Mouse (Mus musculus) midbrain, postnatal 0 days (tissue): ENCODE results near the gene Ccr6. TPM values are rescaled to one million over a fixed set of nuclear protein-coding genes. Genes with fewer than 3 reads are reported as not detected.

Experiments used
- ATAC-seq: fragments of 200-750 bp; cut with Nextera tagmentation; 2 replicates; pipeline ENCODE4 v1.8.0; 2017; ENCODE audit warnings: moderate number of reproducible peaks, mild to moderate bottlenecking, moderate TSS enrichment, moderate library complexity; ENCODE audit not compliant: low FRiP score
- DNase-seq: peaks from one replicate; pipeline ENCODE4 v3.0.0-alpha.2; 2015; ENCODE audit warnings: low spot score
- H3K27ac ChIP-seq: fragments of 300-500 bp; sonication (generic); 2 replicates; pipeline ENCODE4 v1.5.1; 2014; ENCODE audit warnings: low read depth, mild to moderate bottlenecking, low read length, mixed read lengths
- H3K27me3 ChIP-seq: fragments of 300-500 bp; sonication (generic); 2 replicates; pipeline ENCODE4 v1.6.1; 2014; ENCODE audit warnings: low read length, control low read depth, mixed read lengths; ENCODE audit not compliant: insufficient read depth
- H3K36me3 ChIP-seq: fragments of 300-500 bp; sonication (generic); 2 replicates; pipeline ENCODE4 v1.6.1; 2014; ENCODE audit warnings: low read length, control low read depth, mixed read lengths; ENCODE audit not compliant: insufficient read depth
- H3K4me1 ChIP-seq: fragments of 300-500 bp; sonication (generic); 2 replicates; pipeline ENCODE4 v1.6.1; 2014; ENCODE audit warnings: mild to moderate bottlenecking, control low read depth, antibody characterized with exemption, low read length, mixed read lengths; ENCODE audit not compliant: insufficient read depth
- H3K4me2 ChIP-seq: fragments of 300-500 bp; sonication (generic); 2 replicates; pipeline ENCODE4 v1.6.1; 2014; ENCODE audit warnings: low read depth, mild to moderate bottlenecking, low read length, mixed read lengths; ENCODE audit not compliant: poor library complexity, severe bottlenecking
- H3K4me3 ChIP-seq: fragments of 300-500 bp; sonication (generic); 2 replicates; pipeline ENCODE4 v1.5.1; 2014; ENCODE audit warnings: low read depth, mild to moderate bottlenecking, low read length, moderate library complexity
- H3K9ac ChIP-seq: fragments of 300-500 bp; sonication (generic); replicated peaks from 2 replicates; pipeline ENCODE4 v1.6.1; 2014; ENCODE audit warnings: mild to moderate bottlenecking, low read length, moderate library complexity, mixed read lengths; ENCODE audit not compliant: poor library complexity, severe bottlenecking
- H3K9me3 ChIP-seq: fragments of 300-500 bp; sonication (generic); 2 replicates; pipeline ENCODE4 v1.6.1; 2016; ENCODE audit warnings: low read length, control low read depth
- CTCF ChIP-seq: IDR thresholded peaks from 2 replicates; pipeline ENCODE4 v1.5.1; 2016; ENCODE audit warnings: antibody characterized with exemption, mild to moderate bottlenecking
- WGBS: fragments of 180-500 bp; shearing (Covaris S2); extraction: QIAGEN DNeasy Blood & Tissue Kit; methylation state at CpG from one replicate; pipeline ENCODE4 v1.1.7; 2014; 5-methylcytosine and 5-hydroxymethylcytosine counted together
- polyA plus RNA-seq: library from polyadenylated mRNA; unstranded; fragments of >200 nt; fragmentation: Nextera tagmentation; extraction: Ambion mirVana; gene quantifications from 2 replicates; pipeline ENCODE4 v1.2.1, GENCODE M21; 2015
- total RNA-seq: library from RNA; depleted of rRNA; stranded (reverse); fragments of >200 nt; gene quantifications from 2 replicates; pipeline ENCODE4 v1.2.3, GENCODE M21; 2014; rRNA removed

Ccr6 gene
- not detected in 2 replicates for total RNA-seq
- not detected in 2 replicates for polyA plus RNA-seq

DNA sequence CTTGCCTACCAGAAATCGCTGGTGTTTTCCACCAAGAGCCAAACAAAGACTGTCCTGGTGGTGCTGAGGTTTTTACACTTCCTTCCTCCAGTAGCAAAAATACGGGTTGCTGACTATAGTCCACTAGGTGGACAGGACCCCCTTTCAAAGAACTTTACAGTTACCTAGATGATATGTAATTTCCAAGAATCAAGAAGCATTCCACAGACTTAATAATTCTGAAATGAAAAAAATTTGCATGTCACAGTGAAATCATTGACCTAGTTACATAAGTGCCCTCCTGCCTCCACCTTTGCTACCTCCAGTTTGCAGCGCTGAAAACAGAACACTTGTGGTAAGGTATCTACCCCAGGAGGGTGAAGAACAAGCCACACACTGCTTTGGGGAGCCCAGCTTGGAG, at the start of gene Ccr6:
TSS of gene Ccr6 (plus strand) at position 301 of the 400 bp plus-strand sequence.
- Histone ChIP-seq H3K36me3 (no peaks in the 10 kb centered on the region), H3K4me3 (no peak within 1 kb of the TSS), H3K4me1 (no peaks in the 10 kb centered on the region), H3K27ac (no peak within 1 kb of the TSS), H3K9ac (no peak within 1 kb of the TSS), H3K9me3 (no peaks in the 10 kb centered on the region), H3K4me2 (no peak within 1 kb of the TSS), H3K27me3 (no peaks in the 10 kb centered on the region)
- TF ChIP-seq CTCF: no peak
- ATAC-seq: no peak
- DNase-seq: no peak
- WGBS: 80% methylated on average over 3 of the region's 3 CpGs

DNA sequence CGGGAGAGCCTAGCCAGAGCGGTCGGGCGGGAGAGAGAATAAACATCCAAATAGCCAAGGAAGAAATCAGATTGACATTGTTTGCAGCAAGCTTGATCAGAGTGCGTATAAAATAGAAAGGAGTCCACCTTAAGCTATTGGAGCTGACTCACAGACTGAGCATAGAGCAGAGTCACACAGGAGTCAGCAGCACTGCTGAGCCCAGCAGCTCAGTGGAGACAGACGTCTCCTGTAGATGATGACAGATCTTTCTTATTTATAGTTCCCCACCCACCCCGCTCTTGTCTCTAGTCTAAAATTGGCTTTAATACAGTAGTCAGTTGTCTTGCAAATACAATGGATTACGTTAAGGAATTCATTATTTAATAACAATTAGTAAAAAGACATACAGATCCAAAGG, 42.2 kb upstream of the Ccr6 start:
- ATAC-seq: no peak

DNA sequence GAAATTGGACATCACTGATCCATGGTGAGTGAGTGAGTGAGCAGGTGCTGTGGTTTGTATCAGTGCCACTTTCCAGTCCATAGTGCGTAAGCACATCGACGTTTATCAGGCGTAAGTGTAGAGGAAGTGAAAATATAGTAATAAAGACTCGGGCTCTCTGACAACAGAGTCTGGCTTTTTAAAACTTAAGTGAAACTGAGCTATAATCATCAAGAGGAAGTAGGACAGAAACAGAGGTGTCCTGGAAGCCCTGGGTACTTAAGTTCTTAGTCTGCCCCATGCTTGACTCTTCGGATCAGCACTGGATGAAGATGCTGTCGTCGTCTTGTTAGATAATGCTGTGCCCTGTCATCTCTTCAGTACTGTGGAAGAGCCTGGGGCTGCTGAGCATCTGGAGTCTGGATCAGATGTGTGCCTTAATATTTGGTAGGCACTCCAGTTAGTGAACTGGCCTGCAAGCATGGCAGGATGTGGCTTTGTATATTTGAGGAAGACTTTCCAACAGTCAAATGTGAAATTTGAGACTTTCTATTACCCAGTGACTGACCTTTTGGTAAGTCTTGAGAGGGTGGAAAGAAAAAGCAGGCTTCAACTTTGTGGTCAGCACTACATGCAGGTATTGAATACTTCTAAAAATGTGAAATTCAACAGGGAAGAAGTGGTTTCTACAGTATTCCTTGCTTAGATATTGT, 40.0 kb upstream of the Ccr6 start:
- no peak overlapping the region for H3K4me3 ChIP-seq
- H3K9me3 ChIP-seq: no peaks in the 10 kb centered on the region
- H3K27me3 ChIP-seq: no peaks in the 10 kb centered on the region
- no peak overlapping the region for H3K4me2 ChIP-seq
- TF ChIP-seq CTCF: no peak
- WGBS: 94% methylated on average over 8 of the region's 8 CpGs
- no peak overlapping the region for H3K9ac ChIP-seq
- H3K27ac ChIP-seq: no peak overlapping the region
- no peaks in the 10 kb centered on the region for H3K4me1 ChIP-seq
- ATAC-seq (no peak), DNase-seq (no peak)
- H3K36me3 ChIP-seq: peaks cover 15% of the 10 kb centered on the region; the same call in 1 of the 2 replicates

More for the DNA sequence above, 42.2 kb upstream of the Ccr6 start:
- H3K4me3 ChIP-seq: no peak overlapping the region
- no peaks in the 10 kb centered on the region for H3K27me3 ChIP-seq
- no peak overlapping the region for H3K27ac ChIP-seq
- H3K4me1 ChIP-seq: no peaks in the 10 kb centered on the region
- H3K36me3 ChIP-seq: peaks cover 30% of the 10 kb centered on the region; the same call in 1 of the 2 replicates
- no peaks in the 10 kb centered on the region for H3K9me3 ChIP-seq
- no peak overlapping the region for H3K4me2 ChIP-seq
- WGBS: 93% methylated on average over 8 of the region's 8 CpGs
- DNase-seq: no peak
- no peak for TF ChIP-seq CTCF
- no peak overlapping the region for H3K9ac ChIP-seq

DNA sequence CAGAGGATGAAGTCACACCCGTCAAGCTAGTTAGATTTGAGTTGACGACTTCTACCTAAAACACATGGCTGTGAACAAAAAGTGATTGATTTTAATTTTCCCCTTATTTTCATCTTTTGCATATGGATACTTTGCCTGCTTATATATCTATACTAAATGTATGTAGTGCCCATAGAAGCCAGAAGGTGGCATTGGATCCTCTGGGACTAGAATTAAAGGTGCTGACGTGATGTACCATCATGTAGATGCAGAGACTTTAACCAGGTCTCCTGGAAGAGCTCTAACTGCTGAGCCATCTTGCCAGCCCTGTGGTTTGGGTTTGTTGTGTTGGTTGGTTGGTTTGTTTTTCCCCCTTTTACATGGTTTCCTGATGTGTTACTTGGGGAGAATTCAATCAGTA, 38.2 kb upstream of the Ccr6 start:
- no peaks in the 10 kb centered on the region for H3K9me3 ChIP-seq
- DNase-seq (peak; percentile 65), ATAC-seq (no peak)
- no peak overlapping the region for H3K4me3 ChIP-seq
- no peak overlapping the region for H3K27ac ChIP-seq
- no peak overlapping the region for H3K4me2 ChIP-seq
- H3K27me3 ChIP-seq: no peaks in the 10 kb centered on the region
- TF ChIP-seq CTCF: peak; percentile 70
- 77% methylated on average over 3 of the region's 3 CpGs for WGBS
- H3K9ac ChIP-seq: no peak overlapping the region
- H3K4me1 ChIP-seq: no peaks in the 10 kb centered on the region
- H3K36me3 ChIP-seq: peaks cover 9% of the 10 kb centered on the region; the same call in 1 of the 2 replicates

DNA sequence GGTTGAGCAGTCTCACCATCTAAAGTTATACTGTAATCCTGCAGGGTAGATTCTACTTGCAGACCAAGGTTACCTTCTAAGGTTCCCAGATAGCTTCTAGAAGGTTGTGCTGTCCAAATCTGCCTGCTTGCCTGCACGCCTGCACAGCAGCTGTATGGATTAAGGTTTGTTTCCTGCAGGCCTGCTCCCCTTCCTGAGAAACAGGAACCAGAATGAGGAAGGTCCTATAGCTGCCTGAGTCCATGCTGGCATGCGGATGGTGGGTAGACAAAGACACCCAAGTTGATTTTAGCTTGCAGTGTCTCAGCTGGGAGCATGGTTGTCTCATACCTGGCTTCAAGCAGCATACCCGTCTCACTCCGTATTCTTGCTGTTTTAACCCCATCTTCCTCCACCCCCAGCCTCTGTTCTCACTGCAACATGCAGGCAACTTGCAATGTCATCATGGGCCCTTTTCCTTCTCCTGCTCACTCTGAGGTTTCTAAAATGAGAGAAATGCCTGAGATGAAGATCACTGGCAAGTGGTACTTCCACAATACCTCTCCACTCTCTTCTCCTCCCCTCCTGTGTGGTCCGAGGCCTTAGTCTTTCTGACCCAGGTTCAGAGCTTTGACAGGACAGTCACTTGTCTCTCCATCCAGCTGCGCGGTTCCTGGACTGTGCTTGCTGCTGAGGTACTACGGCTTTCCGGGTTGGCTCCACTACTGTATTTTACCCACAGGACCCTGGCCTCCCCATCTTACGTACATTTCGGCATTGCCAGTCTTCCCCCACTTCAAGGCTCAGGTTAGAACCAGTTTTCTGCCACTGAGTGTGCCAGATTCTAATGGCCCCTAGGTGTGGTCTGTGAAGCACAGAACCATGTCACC, 36.5 kb upstream of the Ccr6 start:
- H3K27ac ChIP-seq: no peak overlapping the region
- no peak for ATAC-seq
- H3K4me3 ChIP-seq: no peak overlapping the region
- TF ChIP-seq CTCF: no peak
- H3K9me3 ChIP-seq: no peaks in the 10 kb centered on the region
- WGBS: 87% methylated on average over 11 of the region's 11 CpGs
- H3K36me3 ChIP-seq: peaks cover 7% of the 10 kb centered on the region; the same call in 1 of the 2 replicates
- H3K27me3 ChIP-seq: no peaks in the 10 kb centered on the region
- no peaks in the 10 kb centered on the region for H3K4me1 ChIP-seq
- no peak overlapping the region for H3K9ac ChIP-seq
- no peak for DNase-seq
- H3K4me2 ChIP-seq: no peak overlapping the region

DNA sequence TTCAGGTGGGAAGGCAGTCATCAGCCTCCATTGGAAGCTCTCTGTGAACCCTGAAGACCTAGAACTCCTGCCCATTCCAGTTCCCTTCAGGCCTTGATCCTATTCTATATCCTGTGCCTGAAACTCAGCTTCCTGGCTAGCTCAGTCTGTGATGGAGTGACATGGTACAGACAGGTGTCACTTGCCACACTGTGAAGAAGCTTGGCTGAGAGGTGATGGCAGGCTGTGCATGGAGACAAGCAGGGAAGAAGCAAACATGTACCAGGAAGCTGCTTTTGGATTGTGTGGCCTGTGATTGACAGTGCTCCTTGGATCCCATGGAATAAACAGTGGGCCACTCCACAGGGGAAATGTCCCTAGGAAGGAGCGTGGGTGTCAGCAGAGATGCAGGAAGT, 35.9 kb upstream of the Ccr6 start:
- Histone ChIP-seq H3K36me3 (peaks cover under 1% of the 10 kb centered on the region; the same call in 1 of the 2 replicates), H3K27me3 (no peaks in the 10 kb centered on the region), H3K9me3 (no peaks in the 10 kb centered on the region), H3K4me1 (no peaks in the 10 kb centered on the region), H3K27ac (no peak overlapping the region), H3K9ac (no peak overlapping the region), H3K4me2 (no peak overlapping the region), H3K4me3 (no peak overlapping the region)
- TF ChIP-seq CTCF: no peak
- WGBS: 88% methylated on average over 1 of the region's 1 CpGs
- no peak for ATAC-seq
- no peak for DNase-seq
